Mouse (Mus musculus) forebrain, embryonic 10.5 days (tissue): ENCODE results near the gene Spef1. TPM values are rescaled to one million over a fixed set of nuclear protein-coding genes. Genes with fewer than 3 reads are reported as not detected.

ENCODE experiments used
- DNase-seq: peaks from one replicate; pipeline ENCODE4 v3.0.0-alpha.2; 2017; ENCODE audit warnings: low spot score; ENCODE audit errors: extremely low spot score
- H3K27ac ChIP-seq: fragments of 300-500 bp; sonication (generic); 2 replicates; pipeline ENCODE4 v1.5.1; 2016; ENCODE audit warnings: mild to moderate bottlenecking
- H3K27me3 ChIP-seq: fragments of 300-500 bp; sonication (generic); 2 replicates; pipeline ENCODE4 v1.6.1; 2016; ENCODE audit warnings: mild to moderate bottlenecking; ENCODE audit not compliant: poor library complexity, severe bottlenecking
- H3K36me3 ChIP-seq: fragments of 300-500 bp; sonication (generic); replicated peaks from 2 replicates; pipeline ENCODE4 v1.6.1; 2016; ENCODE audit warnings: mild to moderate bottlenecking, moderate library complexity
- H3K4me1 ChIP-seq: fragments of 300-500 bp; sonication (generic); 2 replicates; pipeline ENCODE4 v1.6.1; 2016
- H3K4me3 ChIP-seq: fragments of 300-500 bp; sonication (generic); 2 replicates; pipeline ENCODE4 v1.5.1; 2016; ENCODE audit warnings: mild to moderate bottlenecking, moderate library complexity
- H3K9me3 ChIP-seq: fragments of 300-500 bp; sonication (generic); 2 replicates; pipeline ENCODE4 v1.6.1; 2016; ENCODE audit warnings: mild to moderate bottlenecking, moderate library complexity
- WGBS: fragments of 180-500 bp; shearing (Covaris S2); methylation state at CpG from one replicate; pipeline ENCODE4 v1.1.7; 2016; 5-methylcytosine and 5-hydroxymethylcytosine counted together
- polyA plus RNA-seq: library from polyadenylated mRNA; unstranded; fragments of >200 nt; fragmentation: Nextera tagmentation; extraction: Ambion mirVana; gene quantifications from 2 replicates; pipeline ENCODE4 v1.2.1, GENCODE M21; 2016

Spef1 gene
- polyA plus RNA-seq, 1 experiment from 2014 or later = 4.6 TPM

DNA sequence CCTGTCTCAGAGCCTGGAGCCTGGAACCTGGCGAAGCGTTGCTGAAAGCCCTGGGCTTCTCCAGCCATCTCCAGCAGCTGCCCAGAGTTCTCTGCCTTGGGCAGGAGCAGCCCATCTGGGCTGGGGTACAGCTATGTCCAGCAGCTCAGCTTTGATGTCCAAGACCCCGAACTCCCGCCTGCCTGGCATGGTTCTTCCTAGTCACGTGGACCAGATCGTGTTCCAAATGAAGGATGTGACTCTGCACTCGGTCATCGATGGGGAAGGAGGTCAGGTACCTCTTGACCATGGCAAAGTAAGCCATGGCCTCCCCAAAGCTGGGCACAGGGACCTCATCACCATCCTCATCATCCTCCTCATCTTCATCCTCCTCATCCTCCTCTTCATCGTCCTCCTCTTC is 9.2 kb downstream of the Spef1 start:
- H3K4me3 ChIP-seq = peak overlapping the region; percentile 87
- H3K27ac ChIP-seq = peak overlapping the region; percentile 94
- H3K36me3 ChIP-seq = peaks cover 33% of the 10 kb centered on the region
- peaks cover 57% of the 10 kb centered on the region for H3K4me1 ChIP-seq
- H3K9me3 ChIP-seq = no peaks in the 10 kb centered on the region
- H3K27me3 ChIP-seq = peaks cover 15% of the 10 kb centered on the region
- no peak for DNase-seq
- WGBS = 86% methylated on average over 9 of the region's 9 CpGs

DNA sequence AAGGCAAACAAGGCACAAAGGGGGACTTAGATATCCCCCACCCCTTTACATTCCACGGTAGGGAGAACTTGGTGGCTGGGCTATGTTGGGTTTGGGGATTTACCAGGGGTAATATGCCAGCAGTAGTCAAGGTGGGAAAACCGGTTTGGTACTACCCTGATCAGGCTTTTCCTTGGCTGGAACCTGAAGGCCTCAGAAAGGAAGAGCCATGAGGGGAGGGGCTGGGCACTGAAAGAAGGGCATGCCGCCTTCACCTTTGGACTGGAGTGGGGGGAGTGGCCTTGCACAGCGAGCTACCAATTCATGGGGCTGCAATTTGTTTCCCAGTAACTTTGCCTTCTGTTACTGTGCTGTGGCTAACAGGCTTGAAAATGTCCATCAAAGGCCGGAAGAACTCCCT is 10.6 kb downstream of the Spef1 start:
- Histone ChIP-seq H3K9me3 (no peaks in the 10 kb centered on the region), H3K27me3 (peaks cover 30% of the 10 kb centered on the region), H3K36me3 (peaks cover 33% of the 10 kb centered on the region), H3K4me3 (peak overlapping the region; percentile 87), H3K4me1 (peaks cover 66% of the 10 kb centered on the region), H3K27ac (0 out of 2 replicates have a peak overlapping the region, but pooled peaks have one; percentile 27)
- DNase-seq = no peak
- WGBS = 60% methylated on average over 5 of the region's 5 CpGs

DNA sequence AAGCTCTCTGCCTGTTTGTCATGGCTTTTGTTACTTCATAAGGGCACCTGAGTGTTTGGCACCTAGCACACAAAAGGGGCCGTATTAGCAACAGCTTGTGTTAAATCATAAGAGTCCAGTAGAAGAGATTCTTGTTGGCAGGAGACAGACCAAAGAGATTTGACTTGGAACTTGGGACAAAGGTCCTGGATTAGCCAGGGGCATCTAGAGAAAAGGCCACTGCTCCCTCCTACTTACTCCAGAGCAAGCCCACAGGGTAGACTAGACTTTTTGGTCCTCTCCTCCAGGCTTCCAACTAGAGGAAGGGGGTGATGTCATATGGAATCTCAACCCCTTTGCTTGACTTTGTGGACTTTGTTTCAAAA is 11.2 kb downstream of the Spef1 start:
- Histone ChIP-seq H3K27me3 (peaks cover 36% of the 10 kb centered on the region), H3K9me3 (no peaks in the 10 kb centered on the region), H3K36me3 (peaks cover 37% of the 10 kb centered on the region), H3K4me1 (peaks cover 72% of the 10 kb centered on the region), H3K27ac (no peak overlapping the region), H3K4me3 (no peak overlapping the region)
- no peak for DNase-seq
- WGBS = 94% methylated on average over 1 of the region's 1 CpGs

DNA sequence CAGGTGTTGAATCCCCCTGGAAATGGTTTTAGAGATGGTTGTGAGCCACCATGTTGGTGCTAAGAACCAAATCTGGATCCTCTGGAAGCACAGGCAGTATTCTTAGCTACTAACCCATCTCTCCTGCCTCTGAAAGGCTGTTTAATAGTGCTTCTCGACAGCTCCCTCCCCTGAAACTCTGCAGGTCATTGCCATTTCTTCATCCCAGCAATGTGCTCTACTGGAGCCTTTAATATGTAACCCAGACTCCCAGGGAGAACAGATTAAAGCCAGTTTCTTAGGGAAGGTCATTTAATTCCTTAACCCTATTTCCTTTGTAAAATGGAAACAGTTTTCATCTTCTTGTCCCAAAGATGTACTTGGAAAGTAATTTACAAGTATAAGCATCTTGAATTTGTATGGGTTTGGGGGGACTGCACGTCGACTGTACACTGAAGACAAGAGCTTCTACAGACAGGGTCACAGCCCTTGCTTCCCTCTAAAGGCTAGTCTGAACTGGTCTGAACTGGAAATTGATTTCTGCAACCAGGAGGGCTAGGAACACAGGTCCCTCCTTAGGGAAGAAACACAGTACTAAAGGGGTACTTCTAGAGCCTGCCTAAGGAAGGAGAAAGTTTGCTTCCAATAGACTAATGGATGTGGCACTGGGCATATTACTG is 11.7 kb downstream of the Spef1 start:
- 83% methylated on average over 3 of the region's 3 CpGs for WGBS
- Histone ChIP-seq H3K4me3 (no peak overlapping the region), H3K9me3 (no peaks in the 10 kb centered on the region), H3K4me1 (peaks cover 75% of the 10 kb centered on the region), H3K27me3 (peaks cover 41% of the 10 kb centered on the region), H3K36me3 (peaks cover 38% of the 10 kb centered on the region), H3K27ac (no peak overlapping the region)
- no peak for DNase-seq

DNA sequence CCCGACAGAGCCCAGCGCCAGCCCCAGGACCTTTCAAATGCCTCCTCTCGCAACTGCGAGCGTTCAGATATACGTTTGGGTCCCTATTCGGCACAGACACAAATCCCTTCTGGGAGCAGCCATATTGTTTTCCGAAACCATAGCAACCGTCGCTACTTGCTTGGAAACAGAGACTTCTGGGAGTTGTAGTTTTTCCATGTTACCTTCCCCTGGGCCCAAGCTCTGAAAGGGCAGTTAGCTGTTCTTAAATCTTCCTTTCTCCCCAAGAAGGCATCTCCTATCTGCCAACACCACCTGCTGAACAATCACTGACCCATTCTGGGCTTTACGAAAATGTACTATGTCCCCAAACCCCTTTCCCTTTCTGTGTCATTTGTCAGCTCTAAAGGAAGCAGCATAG is 12.4 kb downstream of the Spef1 start:
- Histone ChIP-seq H3K9me3 (no peaks in the 10 kb centered on the region), H3K4me1 (peaks cover 71% of the 10 kb centered on the region), H3K27me3 (peaks cover 48% of the 10 kb centered on the region), H3K36me3 (peaks cover 38% of the 10 kb centered on the region), H3K4me3 (peak overlapping the region; percentile 53), H3K27ac (no peak overlapping the region)
- peak; percentile 64 for DNase-seq
- WGBS = 5% methylated on average over 11 of the region's 11 CpGs

DNA sequence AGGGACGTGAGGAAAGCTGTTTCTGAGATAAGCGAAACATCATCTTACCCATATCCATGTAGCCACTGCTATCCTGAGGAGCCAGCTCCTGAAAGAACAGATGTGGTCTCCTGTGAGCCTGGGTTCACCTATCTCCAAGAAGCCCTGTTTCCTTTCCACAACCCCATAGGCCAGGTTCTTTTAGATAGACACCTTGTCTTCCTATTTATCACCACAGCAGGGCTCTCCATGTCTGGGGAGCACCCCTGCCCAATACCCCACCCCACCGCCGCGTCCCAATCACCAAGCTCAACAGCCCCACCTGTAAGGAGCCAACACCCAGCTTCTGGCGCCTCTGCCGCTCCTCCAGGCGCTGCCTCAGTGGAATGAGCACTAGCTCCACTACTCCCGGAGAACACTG is 14.8 kb downstream of the Spef1 start:
- H3K9me3 ChIP-seq = no peaks in the 10 kb centered on the region
- no peak overlapping the region for H3K27ac ChIP-seq
- H3K4me1 ChIP-seq = peaks cover 48% of the 10 kb centered on the region
- no peak for DNase-seq
- peaks cover 53% of the 10 kb centered on the region for H3K27me3 ChIP-seq
- H3K4me3 ChIP-seq = no peak overlapping the region
- peaks cover 21% of the 10 kb centered on the region for H3K36me3 ChIP-seq
- 40% methylated on average over 9 of the region's 9 CpGs for WGBS

DNA sequence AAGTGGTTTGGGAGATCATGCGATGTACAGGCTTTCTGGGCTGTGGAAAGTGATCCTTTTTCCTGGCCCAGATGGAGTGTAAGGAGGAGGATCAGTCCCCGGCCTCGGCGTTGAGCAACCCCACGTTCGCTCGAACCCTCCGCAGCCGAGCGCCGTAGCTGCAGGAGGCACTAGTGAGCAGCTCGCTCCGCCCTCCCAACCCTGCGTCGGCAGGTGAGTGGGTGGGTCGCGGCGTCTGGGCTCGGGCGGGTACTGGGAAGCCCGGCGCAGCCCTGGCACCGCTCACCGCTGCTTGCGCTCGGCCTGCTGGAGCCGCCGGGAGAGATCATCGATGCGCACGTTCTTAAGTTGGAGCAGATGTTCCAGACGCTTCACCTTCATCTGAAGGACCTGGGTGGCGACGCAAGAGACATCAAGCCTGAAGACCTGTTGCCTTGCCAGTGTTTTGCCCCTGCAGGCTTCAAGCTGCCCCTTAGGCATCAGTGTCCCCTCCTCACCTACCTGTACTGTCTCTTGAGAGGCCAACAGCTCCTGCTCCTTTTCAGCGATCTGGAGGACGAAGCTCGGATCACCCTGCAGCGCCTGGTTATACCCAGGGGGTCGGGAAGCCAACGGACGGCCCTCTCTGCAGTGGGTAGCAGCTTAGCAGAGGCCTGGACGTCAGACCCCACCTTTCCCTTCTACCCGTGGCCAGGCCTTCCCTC is 15.5 kb downstream of the Spef1 start:
- peaks cover 53% of the 10 kb centered on the region for H3K27me3 ChIP-seq
- H3K4me3 ChIP-seq = peak overlapping the region; percentile 42
- no peaks in the 10 kb centered on the region for H3K9me3 ChIP-seq
- WGBS = 3% methylated on average over 43 of the region's 43 CpGs
- H3K4me1 ChIP-seq = peaks cover 41% of the 10 kb centered on the region
- no peak for DNase-seq
- peaks cover 13% of the 10 kb centered on the region for H3K36me3 ChIP-seq
- H3K27ac ChIP-seq = no peak overlapping the region

DNA sequence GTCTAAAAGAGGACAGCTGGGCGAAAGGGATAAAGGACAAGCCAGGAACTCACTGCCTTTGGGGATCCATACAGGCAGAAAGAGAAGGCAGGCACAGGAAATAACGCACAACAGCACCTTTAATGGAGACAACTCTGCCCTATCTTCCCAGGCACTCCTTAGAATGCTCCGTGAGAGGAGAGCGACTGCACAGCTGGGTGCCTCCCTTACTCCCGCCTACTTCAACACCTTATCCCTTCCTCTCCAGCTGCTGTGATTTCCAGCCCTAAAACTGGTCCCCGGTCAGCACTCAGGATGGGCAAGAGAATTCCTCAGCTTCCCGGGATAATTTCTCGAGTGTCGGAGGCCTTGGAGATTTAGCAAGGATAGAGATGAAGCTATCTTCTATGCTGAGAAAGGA is 16.1 kb downstream of the Spef1 start:
- H3K27me3 ChIP-seq = peaks cover 53% of the 10 kb centered on the region

DNA sequence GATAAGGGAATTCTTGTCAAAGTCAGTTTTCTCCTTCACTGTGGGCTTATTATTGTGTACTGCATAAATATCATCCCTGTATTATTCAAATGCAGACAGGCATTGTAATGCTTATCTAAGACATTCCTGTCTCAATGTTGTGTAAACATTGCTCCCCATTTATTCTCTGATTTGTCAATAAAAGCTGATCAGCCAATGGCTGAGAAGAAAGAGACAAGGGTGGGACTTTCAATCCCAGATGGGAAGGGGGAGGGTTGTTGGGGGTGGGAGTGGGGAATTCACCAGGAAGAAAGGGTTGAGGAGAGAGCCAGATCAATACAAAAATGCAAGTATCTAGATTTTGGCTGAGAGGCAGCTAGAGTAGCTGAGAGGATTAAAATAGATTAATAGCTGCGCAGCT is 18.2 kb downstream of the Spef1 start:
- no peak overlapping the region for H3K4me3 ChIP-seq
- 71% methylated on average over 1 of the region's 1 CpGs for WGBS
- DNase-seq = no peak

More for the DNA sequence above, 16.1 kb downstream of the Spef1 start:
- H3K27ac ChIP-seq = no peak overlapping the region
- peaks cover 34% of the 10 kb centered on the region for H3K4me1 ChIP-seq
- no peak for DNase-seq
- WGBS = 10% methylated on average over 9 of the region's 9 CpGs
- H3K36me3 ChIP-seq = peaks cover 7% of the 10 kb centered on the region
- no peaks in the 10 kb centered on the region for H3K9me3 ChIP-seq
- peak overlapping the region; percentile 42 for H3K4me3 ChIP-seq

DNA sequence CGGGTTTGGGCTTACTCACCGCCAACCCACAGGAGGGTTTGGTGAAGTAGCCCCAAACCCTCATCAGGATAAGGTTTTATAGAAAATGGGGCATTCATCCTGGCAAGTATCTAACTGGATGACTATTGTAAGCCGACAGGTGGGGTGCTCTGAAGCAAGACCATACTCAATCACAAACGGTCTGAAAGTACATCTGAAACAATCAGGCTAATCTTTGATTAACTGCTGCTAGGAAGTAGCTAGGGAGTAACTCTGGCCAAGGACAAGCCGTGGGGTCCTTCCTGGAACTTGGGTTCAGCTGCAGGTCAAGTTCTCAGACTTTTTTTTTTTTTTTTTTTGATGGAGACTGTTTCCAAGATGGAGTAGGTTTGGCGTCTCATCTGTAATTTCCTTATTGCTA is 19.1 kb downstream of the Spef1 start:
- H3K27me3 ChIP-seq = peaks cover 38% of the 10 kb centered on the region
- peaks cover 18% of the 10 kb centered on the region for H3K4me1 ChIP-seq
- no peaks in the 10 kb centered on the region for H3K9me3 ChIP-seq
- H3K36me3 ChIP-seq = peaks cover 5% of the 10 kb centered on the region; the same call in 1 of the 2 replicates
- no peak overlapping the region for H3K4me3 ChIP-seq
- 86% methylated on average over 6 of the region's 6 CpGs for WGBS
- no peak for DNase-seq
- no peak overlapping the region for H3K27ac ChIP-seq

More for the DNA sequence above, 18.2 kb downstream of the Spef1 start:
- Histone ChIP-seq H3K27ac (no peak overlapping the region), H3K9me3 (no peaks in the 10 kb centered on the region), H3K4me1 (peaks cover 19% of the 10 kb centered on the region), H3K36me3 (peaks cover 5% of the 10 kb centered on the region; the same call in 1 of the 2 replicates), H3K27me3 (peaks cover 48% of the 10 kb centered on the region)

DNA sequence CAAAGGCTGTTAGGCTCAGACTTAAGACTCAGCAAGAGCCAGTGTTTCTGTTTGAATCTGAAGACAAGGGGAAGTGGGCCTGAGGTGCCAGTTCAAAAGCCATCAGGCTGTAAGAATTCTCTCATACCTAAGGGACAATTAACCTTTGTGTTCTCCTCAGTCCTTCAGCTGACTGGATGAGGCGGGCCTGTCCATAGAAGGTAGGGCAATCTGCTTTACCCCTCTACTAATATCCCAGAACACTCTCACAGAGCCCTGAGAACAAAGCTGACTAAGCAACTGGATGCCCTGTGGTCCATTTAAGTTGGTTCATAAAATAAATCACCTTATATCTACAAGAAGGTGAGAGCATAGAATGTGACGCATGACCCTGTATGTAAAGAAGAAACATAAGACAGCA is 20.9 kb downstream of the Spef1 start:
- Histone ChIP-seq H3K27me3 (peaks cover 25% of the 10 kb centered on the region), H3K36me3 (0 out of 2 replicates have a peak, but pooled peaks cover 3% of the 10 kb centered on the region), H3K27ac (no peak overlapping the region), H3K9me3 (no peaks in the 10 kb centered on the region), H3K4me1 (peaks cover 7% of the 10 kb centered on the region), H3K4me3 (no peak overlapping the region)
- DNase-seq = no peak
- WGBS = 80% methylated on average over 2 of the region's 2 CpGs

DNA sequence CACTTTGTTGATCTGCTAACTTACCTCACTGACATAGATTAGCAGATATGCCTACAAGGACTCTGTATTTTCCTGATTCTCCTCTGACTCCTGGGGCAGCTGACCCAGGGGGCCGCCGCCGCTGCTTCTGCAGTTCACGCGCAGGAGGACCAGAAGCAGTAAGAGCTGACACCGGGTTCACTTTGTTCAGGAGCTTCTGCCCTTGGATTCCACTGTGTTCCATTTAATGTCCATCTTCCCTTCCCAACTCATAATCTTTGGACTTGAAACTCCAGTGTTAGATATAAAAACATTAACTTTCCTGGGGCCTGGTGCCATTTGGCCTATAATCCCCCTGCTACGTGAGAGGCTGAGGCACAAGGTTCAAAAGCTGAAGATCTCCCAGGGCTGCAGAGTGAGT is 23.2 kb downstream of the Spef1 start:
- peaks cover 5% of the 10 kb centered on the region; the same call in 1 of the 2 replicates for H3K27me3 ChIP-seq
- WGBS = 80% methylated on average over 7 of the region's 7 CpGs

DNA sequence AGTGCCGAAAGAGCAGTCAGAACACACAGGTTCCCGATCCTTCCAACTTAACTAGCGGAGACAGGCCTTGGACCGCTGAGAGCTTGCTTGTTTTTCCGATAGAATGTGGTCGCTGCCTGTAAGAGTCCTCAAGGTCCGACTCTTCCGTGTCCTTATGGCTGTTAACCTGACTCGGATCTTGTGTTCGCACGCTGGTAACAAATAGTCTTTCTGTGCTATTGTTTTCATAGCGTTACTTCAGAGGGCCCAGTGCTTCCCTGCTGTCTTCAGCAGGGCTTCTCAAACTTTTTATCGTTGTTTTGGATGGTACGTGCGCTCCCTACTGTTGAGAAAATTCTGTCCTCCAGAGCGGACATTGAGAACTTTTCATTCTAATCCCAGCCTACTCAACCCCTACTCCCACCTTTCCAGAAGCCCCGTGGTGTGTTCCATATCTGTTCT is 26.4 kb downstream of the Spef1 start:
- no peak for DNase-seq
- H3K4me3 ChIP-seq = peak overlapping the region; percentile 66
- H3K4me1 ChIP-seq = peaks cover 34% of the 10 kb centered on the region
- WGBS = 1% methylated on average over 17 of the region's 17 CpGs
- peaks cover 5% of the 10 kb centered on the region; the same call in 1 of the 2 replicates for H3K27me3 ChIP-seq
- H3K36me3 ChIP-seq = peaks cover 15% of the 10 kb centered on the region
- no peaks in the 10 kb centered on the region for H3K9me3 ChIP-seq
- H3K27ac ChIP-seq = peak overlapping the region; percentile 96

More for the DNA sequence above, 23.2 kb downstream of the Spef1 start:
- no peak for DNase-seq
- no peak overlapping the region for H3K27ac ChIP-seq
- H3K4me1 ChIP-seq = peaks cover 15% of the 10 kb centered on the region
- no peaks in the 10 kb centered on the region for H3K9me3 ChIP-seq
- no peak overlapping the region for H3K4me3 ChIP-seq
- no peaks in the 10 kb centered on the region for H3K36me3 ChIP-seq
